Mouse (Mus musculus) liver, embryonic 14.5 days (tissue): ENCODE measurements around the gene Crip1. TPM values are rescaled to one million over a fixed set of nuclear protein-coding genes. Genes with fewer than 3 reads are reported as not detected.
A peak's percentile ranks its signal among the peaks of the same experiment; 100 is the strongest.

Experiments
- ATAC-seq: fragments of 200-750 bp; cut with Nextera tagmentation; 2 replicates; pipeline ENCODE4 v1.8.0; 2017; ENCODE audit warnings: moderate number of reproducible peaks, mild to moderate bottlenecking, moderate library complexity; ENCODE audit not compliant: insufficient read depth
- DNase-seq, 3 experiments: peaks; one replicate each; pipeline ENCODE4 v3.0.0-alpha.2; 2012 to 2013; ENCODE audit warnings: low read depth in 3 of 3, low spot score in 3 of 3
- H3K27ac ChIP-seq: fragments of 300-500 bp; sonication (generic); 2 replicates; pipeline ENCODE4 v1.5.1; 2014; ENCODE audit warnings: moderate library complexity, mild to moderate bottlenecking, control low read depth, inconsistent platforms
- H3K27me3 ChIP-seq: fragments of 300-500 bp; sonication (generic); 2 replicates; pipeline ENCODE4 v1.6.1; 2014; ENCODE audit warnings: mild to moderate bottlenecking, low read length, moderate library complexity; ENCODE audit not compliant: control insufficient read depth, insufficient read depth
- H3K36me3 ChIP-seq: fragments of 300-500 bp; sonication (generic); replicated peaks from 2 replicates; pipeline ENCODE4 v1.6.1; 2014; ENCODE audit warnings: low read depth; ENCODE audit not compliant: control insufficient read depth, insufficient read depth
- H3K4me1 ChIP-seq, 2 experiments: fragments of 200-500 bp in 1 of 2; fragments of 300-500 bp in 1 of 2; sonication (generic) in 1 of 2; replicated peaks; 2 replicates each; pipeline ENCODE4 v1.6.1; 2012 to 2014; ENCODE audit warnings: antibody characterized with exemption in 1 of 2, inconsistent platforms in 1 of 2, low read length in 1 of 2; ENCODE audit not compliant: control insufficient read depth in 2 of 2, insufficient read depth in 2 of 2
- H3K4me2 ChIP-seq: fragments of 300-500 bp; sonication (generic); 2 replicates; pipeline ENCODE4 v1.6.1; 2014; ENCODE audit warnings: low read depth, mild to moderate bottlenecking, control low read depth, moderate library complexity
- H3K4me3 ChIP-seq, 2 experiments: fragments of 200-500 bp in 1 of 2; fragments of 300-500 bp in 1 of 2; sonication (generic) in 1 of 2; 2 replicates each; pipeline ENCODE4 v1.5.1; 2012 to 2014; ENCODE audit warnings: low read depth in 2 of 2, low read length in 2 of 2, mild to moderate bottlenecking in 2 of 2, control low read depth in 1 of 2, inconsistent platforms in 1 of 2, moderate library complexity in 1 of 2; ENCODE audit not compliant: insufficient read depth in 1 of 2
- H3K9ac ChIP-seq: fragments of 300-500 bp; sonication (generic); replicated peaks from 2 replicates; pipeline ENCODE4 v1.6.1; 2014; ENCODE audit warnings: mild to moderate bottlenecking, control low read depth, moderate library complexity
- H3K9me3 ChIP-seq: fragments of 300-500 bp; sonication (generic); 2 replicates; pipeline ENCODE4 v1.6.1; 2016; ENCODE audit warnings: low read length, mixed read lengths; ENCODE audit not compliant: control insufficient read depth
- CTCF ChIP-seq: IDR thresholded peaks from 2 replicates; pipeline ENCODE4 v1.5.1; 2016; ENCODE audit warnings: antibody characterized with exemption, low read depth, control low read depth
- EP300 ChIP-seq: IDR thresholded peaks from 2 replicates; pipeline ENCODE4 v1.6.1; 2016; ENCODE audit warnings: antibody characterized with exemption, low read depth
- WGBS: fragments of 180-500 bp; shearing (Covaris S2); extraction: QIAGEN DNeasy Blood & Tissue Kit; methylation state at CpG from one replicate; pipeline ENCODE4 v1.1.7; 2014; ENCODE audit not compliant: insufficient replicate concordance; 5-methylcytosine and 5-hydroxymethylcytosine counted together
- polyA plus RNA-seq, 2 experiments: library from polyadenylated mRNA; depleted of rRNA in 1 of 2; stranded (reverse) in 1 of 2; unstranded in 1 of 2; fragments of >200 nt; fragmentation: Nextera tagmentation in 1 of 2; extraction: Ambion mirVana in 1 of 2; gene quantifications; 2 replicates each; pipeline versions ENCODE4 v1.2.1 to v1.2.3; 2012 to 2014

Gene Crip1
- polyA plus RNA-seq, 2 experiments = 87.7 to 101 TPM

GRCm38 (mm10) chr12:113181020-113181419 lies 34.9 kb downstream of the Crip1 start:
- no peaks in the 10 kb centered on the region for H3K9me3 ChIP-seq
- ATAC-seq = no peak
- H3K36me3 ChIP-seq = no peaks in the 10 kb centered on the region
- H3K27me3 ChIP-seq = peaks cover 13% of the 10 kb centered on the region
- H3K27ac ChIP-seq = no peak overlapping the region
- TF ChIP-seq EP300 = no peak
- no peak for TF ChIP-seq CTCF
- no peak overlapping the region for H3K4me2 ChIP-seq
- DNase-seq = no peak
- 56% methylated on average over 4 of the region's 4 CpGs for WGBS
- no peak overlapping the region for H3K4me3 ChIP-seq
- H3K9ac ChIP-seq = no peak overlapping the region
- H3K4me1 ChIP-seq = no peaks in the 10 kb centered on the region

DNA sequence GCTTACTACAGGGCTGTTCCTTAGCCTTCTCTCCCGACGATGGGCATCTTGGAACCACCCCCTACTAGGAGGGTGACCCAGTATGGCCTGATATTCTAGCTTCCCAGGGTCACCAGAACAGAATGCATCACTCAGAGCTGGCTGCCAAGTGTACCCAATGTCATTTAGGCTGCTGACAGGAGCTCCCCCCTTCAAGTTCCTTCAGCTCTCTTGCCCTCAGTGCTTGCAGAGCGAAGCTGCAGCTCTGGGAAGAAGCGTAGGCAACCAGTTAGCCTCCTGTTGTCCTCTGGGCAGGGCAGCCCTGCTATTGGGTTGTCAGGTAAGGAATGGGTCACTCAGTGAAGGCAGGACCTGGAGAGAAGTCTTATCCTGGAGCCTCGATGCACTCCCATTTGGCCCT lies 38.8 kb downstream of the Crip1 start:
- Histone ChIP-seq H3K27me3 (peaks cover 34% of the 10 kb centered on the region), H3K36me3 (no peaks in the 10 kb centered on the region), H3K9me3 (no peaks in the 10 kb centered on the region), H3K4me3 (no peak overlapping the region), H3K4me1 (no peaks in the 10 kb centered on the region), H3K9ac (no peak overlapping the region), H3K27ac (no peak overlapping the region), H3K4me2 (no peak overlapping the region)
- 50% methylated on average over 5 of the region's 5 CpGs for WGBS
- TF ChIP-seq CTCF = no peak
- TF ChIP-seq EP300 = no peak
- no peak for DNase-seq
- no peak for ATAC-seq

DNA sequence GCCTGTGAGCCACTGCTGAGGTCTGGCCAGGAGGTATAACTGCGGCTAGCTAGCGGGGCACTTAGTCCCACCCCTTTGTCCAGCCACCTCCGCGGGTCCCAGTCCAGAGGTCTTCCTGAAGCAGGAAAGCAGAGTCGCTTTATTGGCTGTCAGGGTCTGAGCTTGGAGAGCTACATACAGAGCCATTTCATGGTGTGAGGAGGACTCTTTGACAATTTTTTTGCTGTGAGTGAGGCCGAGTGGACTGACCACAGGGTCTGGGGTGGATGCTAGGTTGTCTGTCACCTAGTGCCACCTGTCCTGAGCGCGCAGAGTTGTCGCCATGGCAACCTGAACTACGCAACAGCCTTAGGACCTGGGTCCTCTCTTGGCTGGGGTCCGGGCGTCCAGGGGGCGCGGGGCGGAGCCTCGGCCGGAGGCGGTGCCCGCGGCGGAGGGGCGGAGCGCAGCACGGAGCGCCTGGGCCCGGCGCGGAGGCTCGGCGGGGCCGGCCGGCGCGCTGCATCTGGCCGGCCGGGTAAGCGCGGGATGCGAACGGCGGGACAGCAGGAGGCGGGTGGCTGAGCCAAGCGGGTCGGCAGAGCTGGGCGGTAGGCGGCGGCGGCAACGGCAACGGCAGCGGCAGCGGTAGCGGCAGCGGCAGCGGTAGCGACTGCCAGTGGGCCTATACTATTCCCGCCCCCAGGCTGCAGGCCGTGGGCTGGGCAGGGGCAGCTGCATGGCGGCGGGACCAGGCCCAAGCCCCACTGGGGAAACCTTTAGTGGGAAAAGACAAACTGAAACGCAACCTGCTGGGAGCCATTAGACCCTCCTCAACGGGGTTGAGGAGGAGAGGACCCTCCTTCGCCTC lies 39.6 kb downstream of the Crip1 start, which contains the start of gene Tmem121:
Tmem121 (plus strand) TSS at position 489 of the 850 bp plus-strand sequence.
- Histone ChIP-seq H3K4me1 (no peaks in the 10 kb centered on the region), H3K4me2 (peak within 1 kb of the TSS; percentile 48), H3K27me3 (peaks cover 34% of the 10 kb centered on the region), H3K9me3 (no peaks in the 10 kb centered on the region), H3K27ac (no peak within 1 kb of the TSS), H3K9ac (no peak within 1 kb of the TSS), H3K36me3 (no peaks in the 10 kb centered on the region), H3K4me3 (peak within 1 kb of the TSS; percentile 11 to 39; a peak in 3 of 4 replicates)
- DNase-seq (no peak), ATAC-seq (no peak)
- TF ChIP-seq CTCF (no peak), EP300 (no peak)
- 4% methylated on average over 58 of the region's 63 CpGs for WGBS

- ATAC-seq (no peak), DNase-seq (no peak)
- H3K27me3 ChIP-seq = peaks cover 34% of the 10 kb centered on the region
- H3K4me2 ChIP-seq = peak overlapping the region; percentile 48
- TF ChIP-seq CTCF = no peak
- no peak for TF ChIP-seq EP300
- H3K4me1 ChIP-seq = no peaks in the 10 kb centered on the region
- no peak overlapping the region for H3K9ac ChIP-seq
- H3K4me3 ChIP-seq = peak overlapping the region; percentile 5 to 39; a peak in 2 of 4 replicates
- no peaks in the 10 kb centered on the region for H3K36me3 ChIP-seq
- WGBS = 41% methylated on average over 12 of the region's 12 CpGs
- no peak overlapping the region for H3K27ac ChIP-seq
- no peaks in the 10 kb centered on the region for H3K9me3 ChIP-seq
Measured at GRCm38 (mm10) chr12:113186326-113187010, 40.4 kb downstream of the Crip1 start.

DNA sequence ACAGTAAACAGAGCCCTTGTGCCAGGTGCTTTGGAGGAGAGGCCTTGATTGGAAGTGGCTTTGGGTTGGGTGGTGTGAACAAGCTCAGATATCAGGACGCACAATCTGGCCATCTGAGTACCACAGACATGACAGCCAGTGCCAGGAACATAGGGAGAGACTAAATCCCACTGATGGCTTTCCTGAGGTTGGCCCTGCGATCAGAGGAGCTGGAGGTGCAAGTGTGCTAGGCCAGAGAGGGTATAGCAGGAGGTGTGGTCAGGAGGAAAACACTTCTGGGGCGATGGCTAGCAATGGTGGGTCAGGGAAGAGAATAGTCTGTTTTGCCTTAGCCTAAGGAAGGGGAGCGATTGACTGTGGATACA lies 40.9 kb downstream of the Crip1 start:
- ATAC-seq (no peak), DNase-seq (no peak)
- Histone ChIP-seq H3K9me3 (no peaks in the 10 kb centered on the region), H3K4me2 (no peak overlapping the region; the same call in 1 of the 2 replicates), H3K27me3 (peaks cover 34% of the 10 kb centered on the region), H3K9ac (no peak overlapping the region), H3K36me3 (no peaks in the 10 kb centered on the region), H3K27ac (no peak overlapping the region), H3K4me3 (no peak overlapping the region), H3K4me1 (no peaks in the 10 kb centered on the region)
- 30% methylated on average over 4 of the region's 4 CpGs for WGBS
- TF ChIP-seq EP300 (no peak), CTCF (no peak)
